Mouse (Mus musculus) spleen, postnatal 36 days (tissue): ENCODE data around the gene Nupr1.

Experiments
- DNase-seq, 2 experiments: peaks; one replicate each; pipeline ENCODE4 v3.0.0; 2022; ENCODE audit warnings: low spot score in 2 of 2, mixed read lengths in 1 of 2

Nupr1 gene

GRCm38 (mm10) chr7:126598919-126599318 is 31.7 kb downstream of the Nupr1 start:
- no peak for DNase-seq

- no peak for DNase-seq
Observed at GRCm38 (mm10) chr7:126596414-126596813, 34.2 kb downstream of the Nupr1 start.

DNA sequence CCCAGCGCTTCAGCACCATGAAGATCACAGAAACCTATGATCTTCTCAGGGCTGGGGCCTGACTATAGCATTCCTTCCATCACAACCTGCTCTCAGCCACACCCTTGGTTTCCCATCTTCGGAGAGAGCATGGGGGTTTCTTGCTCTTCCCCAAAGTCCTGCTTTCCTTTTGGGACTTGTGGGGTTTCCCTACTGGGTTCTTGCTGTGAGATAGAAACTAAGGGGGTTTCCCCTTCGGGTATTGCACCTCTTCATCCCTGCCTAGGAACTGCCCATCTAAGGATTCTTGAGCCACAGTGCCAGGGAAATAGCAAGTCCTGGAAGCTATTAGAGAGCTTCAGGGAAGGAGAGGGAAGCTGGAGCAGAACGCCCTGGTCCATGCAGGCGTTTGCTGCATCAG is 34.8 kb downstream of the Nupr1 start:
- no peak for DNase-seq

- DNase-seq: no peak
Observed at GRCm38 (mm10) chr7:126594862-126595561, 35.6 kb downstream of the Nupr1 start, which contains the start of gene Il27. Il27 (minus strand) TSS chr7:126594941.

GRCm38 (mm10) chr7:126587779-126588178 is 42.9 kb downstream of the Nupr1 start:
- DNase-seq: no peak

GRCm38 (mm10) chr7:126586839-126587238 is 43.8 kb downstream of the Nupr1 start:
- DNase-seq: no peak

- no peak for DNase-seq
Observed at GRCm38 (mm10) chr7:126585717-126586116, 44.9 kb downstream of the Nupr1 start, which contains the start of gene Cln3. Cln3 (minus strand) TSS chr7:126585817.

- DNase-seq: peak; percentile 50 to 59
Observed at GRCm38 (mm10) chr7:126584506-126584977, 46.1 kb downstream of the Nupr1 start, which contains the start of gene Apobr. Apobr (plus strand) TSS chr7:126584942.

GRCm38 (mm10) chr7:126583761-126584160 is 46.9 kb downstream of the Nupr1 start:
- DNase-seq: no peak

DNA sequence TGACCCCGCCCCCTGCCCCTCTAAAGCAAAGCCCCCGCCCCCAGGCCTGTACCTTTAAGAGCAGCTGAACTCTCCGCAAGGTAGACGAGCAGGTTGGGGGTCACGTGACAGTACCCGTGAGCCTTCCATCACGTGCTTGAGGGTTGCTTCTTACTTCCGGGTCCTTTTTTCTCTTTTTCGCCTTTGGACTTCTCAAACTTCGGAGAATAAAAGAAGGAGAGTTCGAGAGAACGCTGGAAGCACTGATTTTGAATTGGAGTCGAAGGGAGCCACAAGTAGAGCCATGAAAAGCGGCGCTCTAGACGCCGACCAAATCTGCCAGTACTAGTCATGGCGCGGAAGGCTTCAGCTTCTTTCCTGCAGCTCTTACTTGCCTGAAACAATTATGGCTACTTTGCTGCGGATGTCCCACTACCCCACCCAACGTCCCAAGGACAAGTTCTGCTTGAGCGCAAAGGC is 47.4 kb downstream of the Nupr1 start:
- DNase-seq: peak; percentile 82 to 89

- peak in 1 of 2 experiments; percentile 31 for DNase-seq
Observed at GRCm38 (mm10) chr7:126582759-126583158, 47.9 kb downstream of the Nupr1 start.

DNA sequence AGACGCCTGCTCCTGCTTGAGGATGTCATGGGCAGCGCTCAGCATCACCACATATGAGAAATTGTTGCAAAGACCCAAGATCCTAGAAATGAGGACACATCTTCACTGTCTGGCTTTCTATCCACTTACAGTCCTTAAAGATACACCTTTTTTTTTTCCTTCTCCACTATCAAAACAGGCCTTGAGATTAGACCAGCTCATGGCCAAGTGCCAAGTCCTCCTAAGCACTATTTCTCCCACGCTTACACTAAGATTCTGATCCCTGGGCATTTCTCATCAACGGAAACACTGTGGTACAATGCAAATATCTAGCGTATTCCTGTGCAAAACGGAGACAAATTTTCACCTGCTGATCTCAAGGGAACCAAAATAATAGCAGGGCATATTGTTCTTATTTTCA is 49.0 kb downstream of the Nupr1 start:
- no peak for DNase-seq

DNA sequence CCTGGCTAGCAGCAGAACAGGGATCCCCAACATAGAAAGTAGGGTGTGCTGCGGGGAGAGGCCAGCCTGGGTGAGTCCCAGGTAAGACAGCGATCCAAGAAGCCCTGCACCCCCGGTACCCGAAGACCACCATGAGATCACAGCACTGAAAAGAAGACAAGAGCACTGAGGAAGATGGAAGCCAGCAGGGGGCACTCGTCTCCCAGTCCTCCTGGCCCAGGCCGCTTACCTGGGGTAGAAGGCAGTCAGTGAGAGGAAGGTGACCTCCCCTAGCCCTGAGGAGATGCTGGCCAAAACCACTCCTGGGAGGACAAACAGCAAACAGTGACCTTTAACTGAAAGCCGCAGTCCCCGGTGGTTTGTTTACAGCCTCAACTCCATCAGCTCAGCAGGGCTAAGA is 51.5 kb downstream of the Nupr1 start:
- no peak for DNase-seq

- DNase-seq: no peak
Observed at GRCm38 (mm10) chr7:126576946-126577345, 53.7 kb downstream of the Nupr1 start.
